Mouse (Mus musculus) liver, adult 2 months (tissue): ENCODE data around the gene Abcb4.

Experiments used
- CTCF ChIP-seq: fragments of 200-500 bp; IDR thresholded peaks from 2 replicates; pipeline ENCODE4 v1.5.1; 2011; ENCODE audit warnings: low read depth, low read length, control low read depth
- POLR2A ChIP-seq: fragments of 200-500 bp; IDR thresholded peaks from 2 replicates; pipeline ENCODE4 v1.6.1; 2011; ENCODE audit warnings: low read length, control low read depth; ENCODE audit not compliant: insufficient read depth; ENCODE audit errors: extremely low read depth

GRCm38 (mm10) chr5:8970694-8971093, 77.2 kb downstream of the Abcb4 start:
- no peak for TF ChIP-seq POLR2A
- no peak for TF ChIP-seq CTCF
